Mouse (Mus musculus): Measurements from ENCODE around the gene Lclat1. TPM values are rescaled to one million over a fixed set of nuclear protein-coding genes. Genes with fewer than 3 reads are reported as not detected.

Gene Lclat1
- total and polyA plus RNA-seq, 3 experiments = 6.3 to 9.6 (median 7.0) TPM

DNA sequence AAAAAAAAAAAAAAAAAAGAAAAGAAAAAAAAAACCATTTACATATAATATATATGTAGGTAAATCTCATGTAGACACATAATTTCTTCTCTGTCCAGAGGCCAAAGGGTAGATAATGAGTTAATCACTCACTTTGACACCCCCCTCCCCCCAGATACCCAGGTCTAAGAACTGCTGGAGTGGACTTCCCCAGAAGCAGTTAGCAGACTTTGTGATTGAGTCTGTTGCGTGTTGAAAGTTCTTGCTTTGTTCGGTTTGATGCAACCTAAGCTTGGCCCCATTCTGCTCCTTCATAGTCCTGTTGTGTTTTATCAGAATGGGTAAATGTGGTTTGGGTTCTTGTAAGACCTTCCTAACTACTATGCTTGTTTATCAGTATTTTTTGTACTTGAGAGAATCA is 45.9 kb downstream of the Lclat1 start:
- dilution Hi-C loops (cut with MboI; ENCODE audit: extremely low pct_ligation_motif_present, extremely low pct_unique_long_range_greater_than_20kb, low sequenced_read_pairs) = no loop called here
- DNase-seq (ENCODE audit: extremely low read depth) = no peak

GRCm38 (mm10) chr17:73156606-73157005 is 48.8 kb downstream of the Lclat1 start:
- no peak for DNase-seq (ENCODE audit: extremely low read depth)
- Histone ChIP-seq H3K27me3 (replicated peaks) (no peaks in the 10 kb centered on the region), H3K4me1 (ENCODE audit: control insufficient read depth in 1 of 2, insufficient read depth in 2 of 2) (peaks cover 8 to 24% of the 10 kb centered on the region in 2 experiments), H3K79me2 (replicated peaks; ENCODE audit: control insufficient read depth, extremely low read depth, insufficient read depth, poor library complexity, severe bottlenecking) (no peaks in the 10 kb centered on the region), H3K4me2 (ENCODE audit: insufficient read depth, low read depth, poor library complexity, severe bottlenecking) (no peak overlapping the region), H3K27ac (ENCODE audit: insufficient read depth, low read depth) (no peak overlapping the region), H3K36me3 (replicated peaks in 1 of 2; ENCODE audit: control insufficient read depth in 1 of 2, insufficient read depth in 1 of 2, low read length in 1 of 2) (peaks cover 0 to 2% of the 10 kb centered on the region in 2 experiments), H3K9me3 (replicated peaks; ENCODE audit: low read length) (no peaks in the 10 kb centered on the region), H3K9ac (ENCODE audit: insufficient read depth, low read depth) (no peak overlapping the region), H3K4me3 (replicated peaks in 1 of 3; ENCODE audit: low read depth in 2 of 3, low read length in 2 of 3, poor library complexity in 1 of 3) (no peak overlapping the region)
- in situ Hi-C loops (cut with MboI; ENCODE audit: low pct_ligation_motif_present, low pct_unique_long_range_greater_than_20kb, low sequenced_read_pairs) = no loop called here
- TF ChIP-seq USF2 (conservative IDR thresholded peaks at IDR 0.05; ENCODE audit: low read depth, low read length) (no peak), BHLHE40 (IDR thresholded peaks at IDR 0.05; ENCODE audit: low read depth, low read length) (no peak), ETS1 (conservative IDR thresholded peaks at IDR 0.05; ENCODE audit: low read depth, low read length) (no peak), CHD1 (IDR thresholded peaks at IDR 0.05; ENCODE audit: low read depth, low read length) (no peak), SIN3A (IDR thresholded peaks at IDR 0.05; ENCODE audit: low read length) (no peak), ZMIZ1 (IDR thresholded peaks at IDR 0.05; ENCODE audit: low read depth, low read length) (no peak), SMC3 (IDR thresholded peaks at IDR 0.05; ENCODE audit: low read depth, low read length) (no peak), POLR2A (IDR thresholded peaks at IDR 0.05; ENCODE audit: low read depth, low read length) (no peak), JUN (IDR thresholded peaks at IDR 0.05; ENCODE audit: insufficient read depth, low read depth, low read length) (no peak), MXI1 (IDR thresholded peaks at IDR 0.05; ENCODE audit: low read depth, low read length) (no peak), MAFK (IDR thresholded peaks at IDR 0.05; ENCODE audit: insufficient replicate concordance, low read length) (no peak), EP300 (IDR thresholded peaks at IDR 0.05; ENCODE audit: low read length) (no peak), ZKSCAN1 (IDR thresholded peaks at IDR 0.05; ENCODE audit: borderline replicate concordance, low read depth, low read length) (no peak)
- dilution Hi-C loops (cut with MboI; ENCODE audit: extremely low pct_ligation_motif_present, extremely low pct_unique_long_range_greater_than_20kb, low sequenced_read_pairs) = no loop called here

More for the DNA sequence above, 45.9 kb downstream of the Lclat1 start:
- TF ChIP-seq IRF4 (IDR thresholded peaks at IDR 0.05; ENCODE audit: low read depth, low read length) (no peak), E2F4 (IDR thresholded peaks at IDR 0.05; ENCODE audit: insufficient replicate concordance, low read depth, low read length) (no peak), CHD2 (IDR thresholded peaks at IDR 0.05; ENCODE audit: low read length) (no peak), HCFC1 (IDR thresholded peaks at IDR 0.05; ENCODE audit: low read depth, low read length) (no peak), TCF12 (IDR thresholded peaks at IDR 0.05; ENCODE audit: low read depth, low read length) (no peak), USF1 (IDR thresholded peaks at IDR 0.05; ENCODE audit: low read depth, low read length) (no peak), BHLHE40 (IDR thresholded peaks at IDR 0.05; ENCODE audit: low read depth, low read length) (no peak), GABPA (IDR thresholded peaks at IDR 0.05; ENCODE audit: insufficient replicate concordance, low read depth, low read length) (no peak), CTCF (conservative IDR thresholded peaks at IDR 0.05 in 1 of 2, IDR thresholded peaks at IDR 0.05 in 1 of 2; ENCODE audit: low read depth in 2 of 2, low read length in 2 of 2) (no peak), CHD1 (IDR thresholded peaks at IDR 0.05; ENCODE audit: low read depth, low read length) (no peak), NRF1 (IDR thresholded peaks at IDR 0.05; ENCODE audit: low read depth, low read length) (no peak), MXI1 (IDR thresholded peaks at IDR 0.05; ENCODE audit: low read depth, low read length) (no peak), ELF1 (IDR thresholded peaks at IDR 0.05; ENCODE audit: low read depth, low read length) (no peak), ZKSCAN1 (IDR thresholded peaks at IDR 0.05; ENCODE audit: borderline replicate concordance, low read depth, low read length) (no peak), RAD21 (IDR thresholded peaks at IDR 0.05; ENCODE audit: low read depth, low read length) (no peak), EP300 (IDR thresholded peaks at IDR 0.05; ENCODE audit: low read length) (no peak), UBTF (IDR thresholded peaks at IDR 0.05; ENCODE audit: low read depth, low read length) (no peak), MYC (IDR thresholded peaks at IDR 0.05; ENCODE audit: low read depth, low read length) (no peak)
- Histone ChIP-seq H3K27ac (ENCODE audit: insufficient read depth, low read depth) (no peak overlapping the region), H3K4me1 (ENCODE audit: control insufficient read depth in 1 of 2, insufficient read depth in 2 of 2) (peaks cover 10 to 48% of the 10 kb centered on the region in 2 experiments), H3K4me2 (ENCODE audit: insufficient read depth, low read depth, poor library complexity, severe bottlenecking) (no peak overlapping the region), H3K36me3 (replicated peaks in 1 of 2; ENCODE audit: control insufficient read depth in 1 of 2, insufficient read depth in 1 of 2, low read length in 1 of 2) (peaks cover 0 to 2% of the 10 kb centered on the region in 2 experiments), H3K27me3 (replicated peaks) (no peaks in the 10 kb centered on the region), H3K79me2 (replicated peaks; ENCODE audit: control insufficient read depth, extremely low read depth, insufficient read depth, poor library complexity, severe bottlenecking) (no peaks in the 10 kb centered on the region), H3K9me3 (replicated peaks; ENCODE audit: low read length) (no peaks in the 10 kb centered on the region), H3K9ac (ENCODE audit: insufficient read depth, low read depth) (no peak overlapping the region; the same call in 1 of the 2 replicates), H3K4me3 (replicated peaks in 1 of 3; ENCODE audit: low read depth in 2 of 3, low read length in 2 of 3, poor library complexity in 1 of 3) (no peak overlapping the region)
- in situ Hi-C loops (cut with MboI; ENCODE audit: low pct_ligation_motif_present, low pct_unique_long_range_greater_than_20kb, low sequenced_read_pairs) = no loop called here

Measured in CH12.LX (cell line).